Mouse (Mus musculus) spleen, postnatal 10 days (tissue): ENCODE measurements around the gene Rnf20.

ENCODE experiments used
- DNase-seq, 2 experiments: peaks; one replicate each; pipeline ENCODE4 v3.0.0; 2021 to 2022; ENCODE audit warnings: low spot score in 2 of 2

Gene Rnf20

DNA sequence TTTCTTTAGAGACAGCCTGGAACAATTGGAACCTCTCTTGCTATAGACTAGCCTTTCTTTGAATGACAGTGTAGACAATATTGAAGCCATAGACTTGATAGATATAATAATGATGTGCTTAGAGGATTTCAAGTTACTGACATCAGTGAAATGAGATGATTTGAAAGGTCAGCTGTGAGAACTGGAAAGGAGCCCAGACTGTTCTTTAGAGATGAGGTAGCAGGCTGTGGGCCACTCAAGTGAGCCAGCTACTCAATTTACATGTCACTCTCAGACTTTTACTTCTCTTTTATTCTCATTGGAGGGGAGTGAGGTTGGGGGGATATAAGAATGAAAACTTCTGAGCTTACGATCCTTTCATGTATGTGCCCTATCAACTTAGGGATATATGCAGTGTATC, 27.6 kb downstream of the Rnf20 start:
- no peak for DNase-seq

- DNase-seq = no peak
Observed at GRCm38 (mm10) chr4:49661664-49662063, 29.9 kb downstream of the Rnf20 start.

DNA sequence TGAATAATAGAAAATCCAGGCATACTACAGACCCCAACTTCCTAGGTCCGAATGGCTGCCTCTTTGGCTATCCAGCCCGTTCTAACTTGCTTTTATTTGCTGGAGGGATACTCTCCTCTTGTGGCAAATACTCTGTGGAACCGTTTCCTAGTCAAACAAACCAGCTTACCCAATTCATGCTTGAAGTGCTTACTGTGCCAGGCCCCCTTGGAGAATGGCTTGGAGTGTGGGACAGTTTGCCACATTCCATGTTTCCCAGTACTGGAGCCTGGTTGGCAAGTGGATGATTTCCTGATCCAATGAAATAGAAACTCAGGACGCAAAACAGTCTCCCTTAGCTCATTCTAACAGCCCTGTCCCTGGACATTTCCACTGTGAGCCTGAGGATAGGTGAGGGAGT, 30.4 kb downstream of the Rnf20 start:
- no peak for DNase-seq

DNA sequence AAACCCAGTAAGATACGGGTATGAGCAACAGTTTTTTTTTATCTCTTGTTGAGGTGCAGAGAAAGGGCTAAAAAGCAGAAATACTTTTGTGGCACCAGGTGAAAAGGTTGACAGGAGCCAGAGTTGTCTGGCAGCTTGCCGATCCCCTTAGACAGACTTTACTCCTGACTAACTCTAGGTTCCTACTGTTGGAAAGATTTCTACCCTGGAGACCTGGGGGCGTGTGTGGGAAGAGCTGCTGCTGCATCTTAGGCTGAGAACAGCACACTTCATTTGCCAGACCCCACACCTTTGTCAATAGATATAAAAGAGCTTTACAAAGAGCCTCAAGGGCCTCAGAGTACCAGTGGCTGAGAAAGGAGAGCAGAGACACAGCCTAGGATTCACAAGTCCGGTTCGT, 33.0 kb downstream of the Rnf20 start:
- no peak for DNase-seq

- DNase-seq = no peak
Observed at GRCm38 (mm10) chr4:49676071-49676470, 44.3 kb downstream of the Rnf20 start.

DNA sequence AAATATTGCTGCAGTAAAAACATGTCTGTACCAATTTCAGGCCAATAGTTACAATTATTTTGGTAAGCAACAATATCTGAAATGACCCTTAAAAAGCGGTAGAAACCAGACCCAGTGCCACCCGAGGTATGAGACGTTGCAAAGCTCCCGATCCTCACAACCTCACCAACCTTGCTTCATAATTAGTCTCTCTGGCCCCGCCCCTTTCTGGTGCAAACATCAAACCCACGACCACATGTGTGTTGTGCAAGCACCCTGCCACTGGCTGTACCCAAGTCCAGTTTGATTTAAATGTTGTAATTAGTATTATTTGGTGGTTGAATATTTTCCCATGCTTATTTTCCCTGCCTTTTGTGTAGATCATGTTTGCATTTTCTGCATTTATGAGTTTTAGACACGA, 45.0 kb downstream of the Rnf20 start:
- DNase-seq = no peak

DNA sequence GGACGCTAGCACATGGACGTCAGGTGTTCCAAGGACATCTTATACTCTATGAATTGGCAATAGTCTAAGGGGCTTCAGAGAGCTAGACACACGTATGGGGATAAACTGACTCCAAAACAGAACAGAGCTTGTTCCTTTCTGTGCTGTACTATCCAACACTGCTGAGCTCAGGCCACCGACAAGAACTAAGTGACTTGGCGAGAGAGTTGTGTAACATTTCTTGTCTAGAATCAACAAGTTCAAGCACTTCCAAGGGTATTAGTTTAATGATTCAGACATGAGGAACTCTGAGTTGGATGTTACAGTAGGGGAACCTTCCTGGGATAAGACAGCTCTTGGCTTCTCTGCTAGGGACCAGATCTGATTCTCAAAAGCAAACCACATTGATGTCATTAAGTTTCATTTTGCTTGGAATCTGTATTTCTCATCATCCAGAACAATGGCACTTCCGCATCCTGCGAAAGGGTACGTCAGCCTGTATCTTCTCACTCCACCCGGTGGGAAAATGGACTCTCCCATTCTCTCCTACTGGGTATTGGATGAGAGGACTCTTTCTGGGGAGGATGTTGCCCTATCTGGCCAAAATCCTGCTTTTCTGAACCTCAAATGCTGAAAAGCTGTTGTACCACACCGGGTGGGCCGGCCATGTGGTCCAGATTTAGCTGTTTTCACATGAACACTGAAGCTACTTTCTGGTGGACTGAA, 48.5 kb downstream of the Rnf20 start:
- no peak for DNase-seq

DNA sequence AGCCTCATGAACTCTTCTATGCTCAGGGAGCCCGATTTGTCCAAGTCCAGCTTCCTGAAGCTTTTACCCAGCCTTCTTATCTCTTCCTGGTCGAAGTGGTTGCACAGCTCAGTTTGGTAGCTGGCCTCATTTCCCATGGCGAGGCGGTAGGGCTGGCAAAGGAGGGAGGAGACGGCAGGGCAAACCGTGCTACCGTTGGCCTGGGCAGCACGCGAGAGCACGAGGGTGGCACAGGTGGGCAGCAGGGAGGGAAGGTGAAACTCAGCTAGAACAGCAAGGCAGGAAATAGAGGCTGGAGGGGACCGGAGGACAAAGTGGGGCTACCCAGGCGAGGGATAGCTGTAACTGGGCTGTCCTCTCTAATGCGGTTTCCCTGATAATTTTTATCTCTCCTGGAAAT, 50.0 kb downstream of the Rnf20 start, which contains the start of gene Ppp3r2:
Ppp3r2 (minus strand) TSS at position 213 of the 400 bp plus-strand sequence.
- no peak for DNase-seq

- DNase-seq = peak in 1 of 2 experiments; percentile 21
Observed at GRCm38 (mm10) chr4:49688594-49689288, 56.9 kb downstream of the Rnf20 start.

GRCm38 (mm10) chr4:49691405-49692194, 59.8 kb downstream of the Rnf20 start:
- DNase-seq = no peak
